Mouse (Mus musculus): ENCODE measurements around the gene Cerk.

Cerk gene

DNA sequence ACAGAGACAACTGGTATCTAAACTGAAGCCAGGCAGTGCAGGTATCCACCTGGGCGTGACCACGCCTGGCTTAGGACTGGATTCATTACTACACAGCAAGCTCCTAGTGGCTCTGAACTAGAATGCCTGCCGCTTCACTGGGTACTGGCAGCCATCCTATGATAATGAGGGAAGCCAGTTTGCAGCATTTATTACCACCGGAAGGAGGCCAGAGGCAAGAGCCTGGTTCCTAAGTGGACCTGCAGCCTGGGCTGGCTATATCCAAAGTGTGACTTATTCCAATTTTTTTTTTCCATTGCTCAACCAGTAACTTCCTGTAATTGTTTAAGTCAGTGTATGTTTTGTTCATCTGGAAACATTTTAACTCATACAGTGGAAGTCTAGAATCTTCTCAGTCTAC is 20.4 kb upstream of the Cerk start:
- no peak for DNase-seq (ENCODE audit: low spot score in 2 of 2)

GRCm38 (mm10) chr15:86205300-86205699 is 19.4 kb upstream of the Cerk start:
- peak; percentile 78 to 91 for DNase-seq (ENCODE audit: low spot score in 2 of 2)

DNA sequence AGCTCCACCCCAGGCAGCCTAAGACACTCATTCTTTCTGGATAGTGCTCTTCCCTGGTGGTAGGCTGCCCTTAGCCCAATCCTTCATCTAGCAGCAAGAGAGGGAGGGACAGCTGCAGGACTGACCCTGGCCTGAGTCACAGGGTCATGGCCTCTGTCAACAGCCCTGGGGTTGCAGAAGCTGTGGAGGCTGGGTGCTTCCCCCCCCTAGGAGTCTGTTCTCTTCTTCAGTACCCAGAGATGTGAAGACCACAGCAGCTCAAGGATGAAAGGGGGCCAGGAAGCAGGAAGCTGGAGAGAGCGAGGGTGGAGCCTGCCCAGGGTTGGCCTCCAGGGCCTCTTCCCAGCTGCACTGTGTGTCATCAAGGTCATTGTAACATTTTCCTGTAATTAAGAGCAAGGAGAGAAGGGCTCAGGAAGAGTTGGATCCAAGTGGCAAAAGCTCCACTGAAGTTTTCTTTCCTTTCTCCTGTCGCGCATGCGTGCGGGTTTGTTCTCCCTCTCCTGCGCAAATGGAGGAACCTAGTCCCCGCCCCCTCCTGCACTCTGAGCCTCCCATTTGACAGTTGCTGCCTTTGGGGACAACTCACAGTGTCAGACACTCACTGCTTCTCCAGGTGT is 18.1 kb upstream of the Cerk start:
- DNase-seq (ENCODE audit: low spot score in 2 of 2): peak; percentile 67 to 78

DNA sequence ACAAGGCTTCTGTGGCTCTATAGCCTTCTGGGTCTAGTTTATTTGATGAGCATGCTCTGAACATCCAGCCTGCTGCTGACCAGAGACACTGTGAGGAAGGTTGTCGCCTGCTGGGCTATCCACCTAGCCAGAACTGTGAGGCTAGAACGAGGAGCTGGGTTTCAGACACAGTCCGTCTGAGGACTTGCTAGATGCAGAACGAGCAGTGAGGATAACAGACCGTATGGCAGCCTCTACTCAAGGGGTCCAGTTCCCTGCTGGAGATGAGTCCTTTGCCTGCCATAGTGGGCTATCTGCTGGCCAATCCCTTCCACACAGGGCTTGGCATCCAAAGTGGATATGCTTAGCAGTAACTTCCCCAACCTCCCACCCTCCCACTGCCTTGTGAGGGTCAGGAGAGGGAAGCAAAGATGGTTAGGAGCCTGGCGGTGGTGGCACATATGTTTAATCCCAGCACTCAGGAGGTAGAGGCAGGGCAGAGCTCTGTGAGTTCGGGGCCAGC is 17.4 kb upstream of the Cerk start:
- peak in 1 of 2 experiments; percentile 62 for DNase-seq (ENCODE audit: low spot score in 2 of 2)

DNA sequence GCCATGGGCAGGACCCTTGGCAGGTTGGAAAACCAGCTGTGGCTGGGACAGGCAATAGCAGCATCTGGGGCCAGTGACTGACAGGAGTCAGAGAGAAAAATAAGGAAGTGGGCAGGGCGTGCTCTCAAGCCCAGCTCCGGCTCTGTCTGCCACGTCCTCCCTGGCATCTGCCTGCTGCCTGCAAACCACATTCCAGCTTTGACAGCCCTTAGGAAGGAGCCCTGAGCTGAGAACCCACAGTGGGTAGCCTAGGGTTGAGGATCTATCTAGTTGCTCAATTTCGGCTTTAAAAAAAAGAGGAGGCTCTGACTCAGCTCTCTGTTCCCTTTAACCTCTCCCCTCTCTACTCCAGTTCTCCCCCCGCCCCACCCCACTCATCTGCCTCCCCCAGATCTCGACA is 16.7 kb upstream of the Cerk start:
- peak; percentile 48 to 77 for DNase-seq (ENCODE audit: low spot score in 2 of 2)

- DNase-seq (ENCODE audit: low spot score in 2 of 2): no peak
Measured at GRCm38 (mm10) chr15:86201696-86202330, 15.9 kb upstream of the Cerk start.

DNA sequence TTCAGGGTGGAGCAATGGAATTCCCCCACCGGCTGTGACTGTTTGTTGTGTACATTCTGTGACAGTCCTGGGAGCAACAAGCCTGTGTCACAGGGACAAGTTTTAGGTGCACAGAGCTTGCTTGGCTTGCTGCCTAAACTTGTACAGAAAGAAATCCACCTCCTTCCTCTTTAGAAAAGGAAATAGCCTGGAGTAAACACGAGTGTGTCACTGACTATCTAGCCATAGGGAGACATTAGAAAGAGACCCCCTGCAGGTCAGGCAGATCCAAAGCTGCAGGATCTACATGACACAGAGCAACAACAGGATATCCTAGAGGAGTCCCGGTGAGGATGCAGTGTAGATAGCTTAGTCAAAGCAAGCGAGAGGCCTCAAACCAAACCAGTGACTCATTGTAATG is 15.2 kb upstream of the Cerk start:
- no peak for DNase-seq (ENCODE audit: low spot score in 2 of 2)

DNA sequence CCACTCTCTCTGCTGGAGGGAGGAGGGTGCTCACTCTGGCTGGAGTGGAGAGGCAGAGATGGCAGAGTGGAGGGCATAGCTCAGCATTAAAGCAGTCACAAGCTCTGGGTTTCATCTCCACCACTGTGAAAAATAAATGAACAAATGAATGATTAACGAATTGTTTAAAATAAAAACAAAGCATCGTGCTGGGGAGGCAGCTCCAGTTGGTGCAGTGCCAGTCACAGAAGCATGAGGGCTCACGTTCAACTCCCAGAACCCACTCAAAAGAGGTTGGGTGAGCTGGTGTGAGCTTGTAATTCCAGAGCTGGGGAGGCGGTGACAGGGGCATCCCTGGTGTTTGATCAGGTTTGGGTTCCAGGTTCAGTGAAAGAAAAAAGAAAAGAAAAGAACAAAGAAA is 14.2 kb upstream of the Cerk start:
- DNase-seq (ENCODE audit: low spot score in 2 of 2): no peak

DNA sequence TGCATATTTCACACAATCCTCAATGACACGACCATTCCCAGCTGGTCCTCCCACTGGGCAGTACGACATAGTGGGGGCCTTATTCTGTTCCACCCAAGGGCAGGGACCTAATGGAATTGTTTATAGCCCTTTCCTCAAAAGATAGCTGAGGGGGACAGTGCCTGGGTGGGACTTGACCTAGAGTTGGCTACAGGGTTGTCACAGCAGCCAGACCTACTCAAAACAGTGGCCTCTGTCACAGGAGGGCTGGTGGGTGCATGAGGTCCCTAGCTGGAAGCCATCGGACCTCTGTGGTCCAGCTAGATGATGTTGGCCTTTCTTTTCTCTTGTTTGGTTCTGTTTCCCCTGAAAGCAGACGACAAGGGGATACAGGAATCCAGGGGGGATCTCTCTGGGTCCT is 13.5 kb upstream of the Cerk start:
- DNase-seq (ENCODE audit: low spot score in 2 of 2): no peak

GRCm38 (mm10) chr15:86199052-86199451 is 13.1 kb upstream of the Cerk start:
- DNase-seq (ENCODE audit: low spot score in 2 of 2): no peak

DNA sequence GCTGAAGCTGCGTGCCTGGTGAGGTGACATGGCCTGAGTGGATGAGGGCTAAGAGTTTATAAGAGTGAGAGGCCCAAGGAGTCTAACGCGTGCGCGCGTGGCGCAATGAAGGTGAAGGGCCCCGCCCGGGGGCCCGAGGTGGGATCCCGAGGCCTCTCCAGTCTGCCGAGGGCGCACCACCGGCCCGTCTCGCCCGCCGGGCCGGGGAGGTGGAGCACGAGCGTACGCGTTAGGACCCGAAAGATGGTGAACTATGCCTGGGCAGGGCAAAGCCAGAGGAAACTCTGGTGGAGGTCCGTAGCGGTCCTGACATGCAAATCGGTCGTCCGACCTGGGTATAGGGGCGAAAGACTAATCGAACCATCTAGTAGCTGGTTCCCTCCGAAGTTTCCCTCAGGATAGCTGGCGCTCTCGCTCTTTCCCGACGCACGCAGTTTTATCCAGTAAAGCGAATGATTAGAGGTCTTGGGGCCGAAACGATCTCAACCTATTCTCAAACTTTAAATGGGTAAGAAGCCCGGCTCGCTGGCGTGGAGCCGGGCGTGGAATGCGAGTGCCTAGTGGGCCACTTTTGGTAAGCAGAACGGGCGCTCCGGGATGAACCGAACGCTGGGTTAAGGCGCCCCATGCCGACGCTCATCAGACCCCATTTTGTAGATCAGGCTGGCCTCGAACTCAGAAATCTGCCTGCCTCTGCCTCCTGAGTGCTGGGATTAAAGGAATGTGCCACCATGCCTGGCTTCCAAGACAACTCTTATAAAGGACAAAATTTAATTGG is 8.9 kb upstream of the Cerk start:
- peak in 1 of 2 experiments; percentile 86 for DNase-seq (ENCODE audit: low spot score in 2 of 2)

DNA sequence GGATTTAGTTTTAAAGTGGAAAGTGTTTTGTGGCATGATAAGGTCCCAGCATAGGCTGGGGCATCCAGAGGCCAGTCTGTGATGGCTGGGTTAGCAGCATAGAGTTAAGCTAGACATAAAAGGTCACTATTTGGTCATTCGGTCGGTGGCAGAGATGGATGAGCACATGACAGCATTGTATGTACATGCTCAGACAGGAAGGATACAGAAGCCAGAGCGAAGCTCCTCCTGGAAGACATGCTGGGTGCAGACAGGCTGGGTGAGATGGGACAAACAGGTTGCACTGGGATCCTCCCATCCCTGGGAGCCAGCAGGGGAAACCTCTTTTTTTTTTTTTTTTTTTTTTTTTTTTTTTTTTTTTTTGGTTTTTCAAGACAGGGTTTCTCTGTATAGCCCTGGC is 6.0 kb upstream of the Cerk start:
- no peak for DNase-seq (ENCODE audit: low spot score in 2 of 2)

- DNase-seq (ENCODE audit: low spot score in 2 of 2): no peak
Measured at GRCm38 (mm10) chr15:86191505-86191904, 5.6 kb upstream of the Cerk start.

DNA sequence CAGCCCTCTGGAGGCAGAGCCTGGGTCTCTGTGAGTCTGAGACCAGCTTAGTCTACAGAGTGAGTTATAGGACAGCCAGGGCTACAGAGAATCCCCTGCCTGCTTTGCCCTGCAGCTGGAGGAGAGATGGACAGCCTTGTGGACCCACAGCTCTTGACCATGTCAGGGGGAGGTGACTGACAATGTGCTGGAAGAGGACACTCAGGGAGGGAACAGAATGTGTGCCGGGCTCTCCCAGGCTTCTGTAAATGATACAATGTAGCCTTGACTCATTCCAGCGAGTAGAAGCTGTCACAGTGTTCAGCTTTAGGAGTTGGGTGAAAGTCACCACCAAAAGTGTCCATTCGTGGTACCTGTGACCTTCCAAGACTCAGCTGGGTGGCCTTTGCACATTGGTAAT is 4.4 kb upstream of the Cerk start:
- DNase-seq (ENCODE audit: low spot score in 2 of 2): no peak

GRCm38 (mm10) chr15:86188746-86189470 is 3.0 kb upstream of the Cerk start:
- no peak for DNase-seq (ENCODE audit: low spot score in 2 of 2)

DNA sequence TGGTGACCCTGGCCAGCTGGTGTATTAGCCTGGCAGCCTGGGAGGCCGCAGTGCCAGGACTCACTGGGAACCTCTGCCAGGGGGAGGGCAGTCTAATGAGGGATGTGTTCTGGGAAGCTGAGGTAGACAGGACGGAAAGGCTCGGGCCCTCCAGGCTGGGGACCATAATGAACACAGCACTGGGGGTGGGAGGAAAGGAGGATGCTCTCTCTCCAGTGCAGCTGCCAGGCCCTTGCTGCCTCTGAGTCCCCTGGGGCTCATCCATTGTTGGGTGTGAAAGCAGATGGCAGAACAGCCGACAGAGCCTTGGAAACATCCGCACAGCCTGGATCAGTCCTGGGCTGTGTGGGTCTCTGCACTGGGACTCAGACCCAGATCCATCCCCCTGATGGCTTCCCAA is 2.2 kb upstream of the Cerk start:
- DNase-seq (ENCODE audit: low spot score in 2 of 2): no peak

- DNase-seq (ENCODE audit: low spot score in 2 of 2): no peak
Measured at GRCm38 (mm10) chr15:86186686-86187085, 745 bp upstream of the Cerk start.

- DNase-seq (ENCODE audit: low spot score in 2 of 2): peak in 1 of 2 experiments; percentile 75
Measured at GRCm38 (mm10) chr15:86184851-86185688, 871 bp downstream of the Cerk start.

GRCm38 (mm10) chr15:86184071-86184470 is 1.9 kb downstream of the Cerk start:
- DNase-seq (ENCODE audit: low spot score in 2 of 2): no peak

- no peak for DNase-seq (ENCODE audit: low spot score in 2 of 2)
Measured at GRCm38 (mm10) chr15:86183484-86183883, 2.5 kb downstream of the Cerk start.

- DNase-seq (ENCODE audit: low spot score in 2 of 2): peak; percentile 70 to 82
Measured at GRCm38 (mm10) chr15:86182646-86183045, 3.3 kb downstream of the Cerk start.
